Mouse (Mus musculus) kidney, adult 8-10 months (tissue): ENCODE data around the gene Kif6.

Experiments used
- DNase-seq, 2 experiments: peaks; one replicate each; pipeline ENCODE4 v3.0.0; 2022

The Kif6 gene

DNA sequence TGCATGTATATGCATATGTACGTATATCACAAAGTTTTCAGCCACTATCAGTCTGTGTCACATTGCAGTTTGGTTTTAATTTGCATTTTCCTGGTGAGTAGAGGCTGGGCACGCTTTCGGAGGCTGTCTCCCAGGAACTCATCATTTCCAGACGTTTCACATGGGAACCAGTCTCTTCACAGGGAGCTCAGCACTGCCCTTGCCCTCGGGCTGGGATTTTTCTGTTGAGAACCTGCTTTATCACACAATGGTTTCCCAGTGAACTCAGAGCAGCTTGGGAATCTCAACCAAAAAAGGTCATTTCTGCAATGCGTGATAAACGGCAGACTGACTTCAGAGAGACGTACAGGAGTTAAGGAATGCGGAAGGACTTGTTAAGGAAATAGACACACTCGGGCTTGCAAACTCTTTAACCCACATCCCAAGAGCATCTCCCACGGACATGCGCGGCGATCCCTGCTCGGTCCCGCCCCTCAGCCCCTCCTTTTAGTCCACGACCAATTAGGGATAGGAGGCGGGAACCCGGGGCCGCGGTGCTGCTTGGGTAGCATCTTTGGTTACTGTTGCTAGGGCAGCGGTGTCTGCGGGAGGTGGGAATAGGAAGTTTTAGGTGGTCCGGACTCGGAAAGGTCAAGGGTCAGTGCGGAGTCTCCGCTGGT, at the start of gene Kif6:
Gene Kif6, plus strand, starts transcription at position 560 of the 659 bp plus-strand sequence.
- DNase-seq = peak; percentile 56 to 68

- DNase-seq = no peak
Measured at GRCm38 (mm10) chr17:49568717-49569116, 46.2 kb upstream of the Kif6 start.

DNA sequence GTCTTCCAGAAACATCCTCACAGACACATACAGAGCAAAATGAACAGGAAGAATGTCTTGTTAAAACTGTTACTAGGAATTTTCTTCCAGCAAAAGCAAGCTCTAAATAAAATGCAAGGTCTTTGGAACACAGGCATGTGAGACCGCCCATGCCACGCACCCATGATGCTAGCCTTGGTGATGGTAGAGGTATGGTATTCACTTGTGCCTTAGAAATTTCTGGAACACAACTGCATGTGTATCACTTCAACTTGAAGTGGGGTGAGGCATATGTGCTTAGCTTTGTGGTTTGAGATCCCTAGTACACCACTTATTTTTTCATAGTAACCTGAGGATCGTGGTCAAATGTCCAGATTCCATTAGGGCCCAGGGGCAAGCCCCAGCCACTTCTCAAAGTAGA, 37.6 kb upstream of the Kif6 start:
- no peak for DNase-seq

- DNase-seq = no peak
Measured at GRCm38 (mm10) chr17:49582471-49582870, 32.5 kb upstream of the Kif6 start.

DNA sequence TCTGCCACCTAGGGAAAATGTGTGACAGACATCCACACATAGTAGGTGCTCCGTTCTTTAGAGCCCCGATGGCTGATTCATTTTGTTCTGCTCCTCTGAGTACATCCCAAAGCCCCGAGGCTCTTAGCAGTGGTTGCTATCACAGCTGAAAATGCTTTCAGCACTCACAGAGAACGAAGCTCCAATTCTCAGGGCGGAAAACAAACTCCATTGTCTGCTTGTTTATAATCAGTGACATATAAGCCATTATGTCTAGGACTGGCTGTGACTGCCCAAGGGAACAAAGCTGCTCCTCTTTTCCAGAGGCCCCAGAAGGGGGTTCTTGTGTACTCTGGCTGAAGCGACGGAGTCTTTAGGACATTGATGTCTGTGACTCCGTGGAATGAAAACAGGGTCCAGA, 24.9 kb upstream of the Kif6 start:
- no peak for DNase-seq

GRCm38 (mm10) chr17:49605397-49605796, 9.5 kb upstream of the Kif6 start:
- no peak for DNase-seq

DNA sequence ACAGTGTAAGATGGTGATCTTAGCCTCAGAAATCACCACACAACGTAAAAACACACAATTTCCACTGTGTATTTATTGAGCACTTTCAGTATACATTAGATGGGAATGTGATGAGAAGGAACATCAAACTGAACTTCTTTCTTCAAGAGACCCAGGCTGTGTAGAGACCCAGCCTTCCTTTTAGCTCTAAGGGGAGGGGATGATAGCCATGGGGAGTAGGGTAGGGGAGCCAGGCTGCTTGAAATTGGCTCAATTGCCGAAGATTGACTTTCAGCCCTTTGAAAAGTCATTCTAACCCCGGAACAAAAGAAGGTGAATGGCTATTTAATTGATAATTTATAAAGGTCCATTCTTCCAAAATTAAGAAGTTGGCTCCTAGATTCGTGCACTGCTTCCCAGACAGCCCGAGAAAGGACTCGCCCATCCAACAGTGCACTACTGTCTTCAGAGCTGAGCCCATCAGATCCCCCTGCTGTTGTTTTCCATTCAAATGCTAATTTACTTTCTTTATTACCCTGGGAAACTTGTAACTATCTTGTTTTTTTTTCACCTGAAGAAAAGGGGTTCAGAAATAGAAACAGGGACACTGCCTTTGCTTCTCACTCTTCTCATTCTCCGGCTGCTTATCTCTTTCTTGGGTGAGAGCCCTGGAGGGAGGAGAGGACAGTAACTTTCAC, 7.4 kb upstream of the Kif6 start:
- no peak for DNase-seq

DNA sequence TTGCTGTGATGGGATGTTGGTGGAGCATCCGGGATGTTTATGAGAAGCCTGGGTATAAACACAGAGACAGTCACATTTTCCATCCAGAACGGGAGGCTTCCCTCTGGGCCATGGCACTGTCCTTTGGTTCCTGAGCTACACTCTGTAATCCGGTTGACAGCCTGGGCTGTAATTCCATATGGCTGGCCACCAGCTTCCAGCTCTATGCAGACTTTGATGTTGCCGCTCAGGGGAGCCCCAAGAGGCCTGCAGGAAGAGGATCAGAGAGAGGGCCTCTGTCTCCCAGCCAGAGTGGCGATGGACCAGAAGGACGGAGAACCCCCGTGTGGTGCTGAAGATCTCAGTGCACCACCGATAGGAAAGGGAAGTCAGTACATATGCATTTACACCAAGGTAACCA, 4.6 kb upstream of the Kif6 start:
- DNase-seq = no peak

- no peak for DNase-seq
Measured at GRCm38 (mm10) chr17:49615241-49615651, 310 bp downstream of the Kif6 start.

GRCm38 (mm10) chr17:49624572-49624971, 9.6 kb downstream of the Kif6 start:
- DNase-seq = peak; percentile 28 to 41

GRCm38 (mm10) chr17:49627011-49627794, 12.3 kb downstream of the Kif6 start:
- peak; percentile 63 to 69 for DNase-seq

DNA sequence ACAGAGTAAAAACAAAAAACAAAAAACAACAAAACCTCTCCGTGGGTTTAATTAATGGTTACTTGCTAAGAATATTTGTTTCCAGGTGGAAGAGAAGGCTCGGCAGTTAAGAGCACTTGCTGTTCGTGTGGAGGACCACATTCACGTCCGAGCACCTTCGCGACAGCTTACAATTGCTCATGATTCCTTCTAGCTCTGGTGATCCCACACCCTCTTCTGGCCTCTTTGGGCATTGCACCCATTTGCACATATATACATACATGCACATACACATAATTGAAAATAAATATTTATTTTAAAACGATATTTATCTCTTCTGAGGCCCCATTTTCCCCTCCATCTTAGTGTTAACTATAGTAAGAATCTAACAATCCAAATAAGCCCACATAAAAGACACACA, 13.9 kb downstream of the Kif6 start:
- DNase-seq = peak in 1 of 2 experiments; percentile 12

DNA sequence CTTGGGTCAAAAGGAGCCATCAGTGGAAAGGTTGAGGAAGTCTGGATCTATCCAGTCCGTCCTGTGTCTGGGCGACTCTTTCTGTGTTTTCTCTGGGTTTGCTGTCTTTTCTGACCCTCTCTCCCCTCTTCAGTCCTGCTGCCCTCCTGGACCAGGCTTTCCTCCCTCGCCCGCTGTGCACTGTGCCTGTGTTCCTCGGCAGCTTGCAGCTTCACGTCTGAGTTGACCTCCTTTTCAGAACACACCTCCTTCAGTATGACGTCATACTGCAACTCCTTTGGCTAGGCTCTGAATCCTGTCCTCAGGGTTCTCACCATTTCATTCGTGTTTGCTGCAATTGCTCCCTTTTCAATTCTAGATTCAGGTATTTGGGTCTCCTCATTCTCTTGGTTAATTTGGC, 18.1 kb downstream of the Kif6 start:
- no peak for DNase-seq

DNA sequence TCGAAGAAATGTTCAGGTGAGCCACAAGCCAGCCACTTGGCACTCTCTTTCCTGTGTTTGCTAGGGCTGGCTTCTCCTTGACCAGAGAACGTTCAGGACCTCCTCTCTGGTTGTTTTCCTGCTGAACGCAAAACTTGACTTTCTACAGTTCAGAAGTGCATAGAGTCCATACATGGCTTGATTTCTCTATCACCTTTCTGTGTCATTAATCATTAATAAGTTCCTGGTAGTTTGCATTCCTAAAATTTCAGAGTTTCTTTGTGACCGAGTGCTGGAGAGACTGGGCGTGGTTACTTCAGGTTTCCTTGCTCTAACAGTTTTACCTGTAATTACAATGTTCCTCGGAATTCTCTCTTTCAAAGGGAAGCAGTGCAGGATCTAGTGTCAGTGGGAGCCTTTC, 27.0 kb downstream of the Kif6 start:
- no peak for DNase-seq

GRCm38 (mm10) chr17:49642336-49642735, 27.4 kb downstream of the Kif6 start:
- DNase-seq = no peak

- DNase-seq = no peak
Measured at GRCm38 (mm10) chr17:49642889-49643490, 28.1 kb downstream of the Kif6 start.

DNA sequence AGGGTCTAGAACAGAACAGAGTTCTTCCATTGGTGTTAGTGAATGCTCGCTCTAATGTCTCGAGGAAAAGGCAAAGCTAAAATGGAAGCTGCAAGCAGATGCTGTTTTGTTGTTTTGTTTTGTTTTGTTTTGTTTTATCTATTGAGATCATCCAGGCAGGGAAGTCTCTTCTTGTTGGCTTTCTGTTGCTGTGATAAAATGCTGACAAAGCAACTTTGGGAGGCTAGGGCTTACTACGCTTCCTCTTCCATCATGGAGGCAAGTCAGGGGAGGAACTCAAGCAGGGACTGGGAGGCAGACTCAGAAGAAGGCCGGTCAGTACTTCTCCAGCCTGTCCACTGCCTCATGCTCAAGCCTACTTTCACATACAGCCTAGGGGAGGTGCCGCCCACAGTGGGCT, 31.3 kb downstream of the Kif6 start:
- no peak for DNase-seq

- no peak for DNase-seq
Measured at GRCm38 (mm10) chr17:49648970-49649369, 34.0 kb downstream of the Kif6 start.

GRCm38 (mm10) chr17:49649394-49649793, 34.5 kb downstream of the Kif6 start:
- no peak for DNase-seq

DNA sequence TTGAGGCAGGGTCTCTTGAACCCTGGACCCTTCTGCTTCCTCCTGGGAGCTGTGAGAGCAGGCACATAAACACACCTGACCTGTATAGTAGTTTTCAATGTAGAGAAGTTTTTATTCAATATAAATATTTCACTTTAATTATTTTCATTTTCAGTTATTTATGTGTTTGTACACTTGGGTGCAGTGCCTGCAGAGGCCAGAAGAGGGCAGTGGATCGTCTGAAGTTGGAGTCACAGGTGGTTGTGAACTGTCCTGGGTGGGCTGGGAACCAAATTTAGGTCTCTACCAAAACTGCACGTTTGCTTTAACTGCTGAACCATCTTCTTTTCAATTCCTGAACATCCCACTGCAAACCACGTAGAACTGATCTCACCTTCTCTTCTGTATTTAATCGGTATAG, 35.4 kb downstream of the Kif6 start:
- DNase-seq = no peak

DNA sequence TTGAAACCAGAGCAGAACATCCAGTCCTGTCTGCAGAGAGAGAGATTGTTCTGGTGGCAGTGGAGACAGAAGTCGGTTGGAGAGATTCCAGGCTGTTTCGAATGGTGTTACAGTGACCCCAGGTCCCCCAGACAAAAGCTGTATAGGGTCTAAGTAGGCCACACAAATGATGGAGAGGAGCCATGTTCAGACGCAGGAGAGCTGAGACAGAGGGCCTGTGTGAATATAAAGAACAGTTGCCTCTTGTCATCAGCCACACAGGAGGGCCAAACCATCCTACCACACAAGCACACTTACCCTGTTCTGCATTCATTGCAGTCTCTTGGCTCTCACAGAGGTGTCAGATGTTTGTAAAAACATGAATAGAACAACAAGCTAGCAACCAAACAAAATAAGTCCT, 37.4 kb downstream of the Kif6 start:
- no peak for DNase-seq

GRCm38 (mm10) chr17:49652800-49653199, 37.9 kb downstream of the Kif6 start:
- DNase-seq = no peak

- DNase-seq = no peak
Measured at GRCm38 (mm10) chr17:49661626-49662025, 46.7 kb downstream of the Kif6 start.

DNA sequence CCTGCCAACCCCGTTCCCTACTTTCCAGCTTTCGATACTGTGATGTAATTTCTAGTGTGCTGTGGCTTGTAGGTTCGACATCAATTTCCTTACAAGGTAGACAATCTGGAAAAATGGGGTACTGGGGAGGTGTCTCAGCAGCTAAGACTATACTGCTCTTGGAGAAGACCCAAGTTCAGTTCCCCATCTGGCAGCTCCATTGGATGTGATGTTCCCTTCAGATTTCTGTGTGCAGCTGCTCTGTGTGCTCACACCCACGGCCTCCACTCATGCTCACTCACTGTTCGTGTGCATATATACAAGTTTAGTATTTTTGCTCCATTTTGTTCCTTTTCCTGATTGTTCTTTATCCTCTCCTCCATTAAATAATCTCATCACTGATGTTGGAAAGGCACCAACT, 51.8 kb downstream of the Kif6 start:
- DNase-seq = no peak
